Mouse (Mus musculus): ENCODE results near the gene Hecw2. TPM values are rescaled to one million over a fixed set of nuclear protein-coding genes. Genes with fewer than 3 reads are reported as not detected.

The Hecw2 gene
- polyA plus RNA-seq, 1 experiment from 2014 or later, result 5.5 TPM

GRCm38 (mm10) chr1:53774571-53774970 lies 420.4 kb downstream of the Hecw2 start:
- Histone ChIP-seq H3K36me3 (ENCODE audit: control insufficient read depth, insufficient read depth, low read length) (no peaks in the 10 kb centered on the region), H3K4me2 (ENCODE audit: low read depth) (no peak overlapping the region), H3K27me3 (ENCODE audit: control insufficient read depth, insufficient read depth, low read length) (no peaks in the 10 kb centered on the region), H3K27ac (ENCODE audit: low read depth, low read length) (no peak overlapping the region), H3K4me1 (ENCODE audit: control insufficient read depth, insufficient read depth, low read length) (no peaks in the 10 kb centered on the region), H3K4me3 (ENCODE audit: low read depth, low read length) (no peak overlapping the region), H3K9me3 (ENCODE audit: control insufficient read depth, low read length) (no peaks in the 10 kb centered on the region), H3K9ac (ENCODE audit: low read length) (no peak overlapping the region)
- ATAC-seq (ENCODE audit: insufficient read depth, low FRiP score, low TSS enrichment) (no peak), DNase-seq (ENCODE audit: low spot score) (no peak)
- 92% methylated on average over 3 of the region's 3 CpGs for WGBS

DNA sequence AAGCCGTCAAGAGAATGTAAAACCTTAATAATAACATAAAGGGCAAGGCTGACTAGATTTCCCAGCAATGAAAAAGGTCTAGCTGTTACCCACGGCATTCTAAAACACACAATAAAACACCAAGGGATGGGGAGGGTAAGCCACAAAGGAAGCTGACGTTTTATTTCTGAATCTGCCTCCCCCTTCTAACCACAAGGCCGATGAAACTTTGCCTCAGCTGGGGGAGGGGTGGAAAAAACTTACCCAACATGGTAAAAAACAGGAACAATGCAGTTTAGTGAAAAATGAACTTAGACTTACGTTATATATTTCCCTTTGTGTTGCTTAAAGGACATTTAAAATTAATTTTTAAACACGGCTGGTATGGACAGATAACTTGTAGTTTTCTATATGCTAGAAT lies 421.0 kb downstream of the Hecw2 start:
- Histone ChIP-seq H3K4me2 (ENCODE audit: low read depth) (no peak overlapping the region), H3K36me3 (ENCODE audit: control insufficient read depth, insufficient read depth, low read length) (no peaks in the 10 kb centered on the region), H3K27me3 (ENCODE audit: control insufficient read depth, insufficient read depth, low read length) (no peaks in the 10 kb centered on the region), H3K9me3 (ENCODE audit: control insufficient read depth, low read length) (no peaks in the 10 kb centered on the region), H3K4me3 (ENCODE audit: low read depth, low read length) (no peak overlapping the region), H3K4me1 (ENCODE audit: control insufficient read depth, insufficient read depth, low read length) (no peaks in the 10 kb centered on the region), H3K27ac (ENCODE audit: low read depth, low read length) (no peak overlapping the region), H3K9ac (ENCODE audit: low read length) (no peak overlapping the region)
- ATAC-seq (ENCODE audit: insufficient read depth, low FRiP score, low TSS enrichment) (no peak), DNase-seq (ENCODE audit: low spot score) (no peak)
- WGBS, result 68% methylated on average over 6 of the region's 6 CpGs

DNA sequence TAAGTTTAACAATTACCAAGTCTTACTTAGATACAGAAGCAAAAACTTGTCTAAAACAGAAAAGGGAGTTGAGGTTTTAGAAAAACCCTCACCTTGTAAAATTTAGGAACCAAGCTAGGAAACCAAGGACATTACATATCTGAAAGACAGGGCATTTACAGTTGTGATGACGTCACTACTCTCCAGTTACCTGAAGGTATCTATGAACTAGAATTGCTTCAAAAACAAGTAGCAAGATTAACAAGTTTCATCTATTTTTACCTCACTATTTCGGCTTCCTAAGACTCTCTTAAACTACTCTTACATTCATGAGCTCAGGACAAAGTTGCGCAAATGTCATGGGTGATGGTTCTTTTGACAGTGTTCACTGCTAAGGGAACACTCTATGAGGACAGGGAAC lies 422.0 kb downstream of the Hecw2 start:
- ATAC-seq (ENCODE audit: insufficient read depth, low FRiP score, low TSS enrichment) (no peak), DNase-seq (ENCODE audit: low spot score) (no peak)
- WGBS, result 96% methylated on average over 3 of the region's 3 CpGs
- H3K9ac ChIP-seq (ENCODE audit: low read length), result no peak overlapping the region
- no peak overlapping the region for H3K4me2 ChIP-seq (ENCODE audit: low read depth)
- no peaks in the 10 kb centered on the region for H3K9me3 ChIP-seq (ENCODE audit: control insufficient read depth, low read length)
- H3K4me1 ChIP-seq (ENCODE audit: control insufficient read depth, insufficient read depth, low read length), result no peaks in the 10 kb centered on the region
- no peaks in the 10 kb centered on the region for H3K36me3 ChIP-seq (ENCODE audit: control insufficient read depth, insufficient read depth, low read length)
- H3K27ac ChIP-seq (ENCODE audit: low read depth, low read length), result no peak overlapping the region
- no peak overlapping the region for H3K4me3 ChIP-seq (ENCODE audit: low read depth, low read length)
- H3K27me3 ChIP-seq (ENCODE audit: control insufficient read depth, insufficient read depth, low read length), result no peaks in the 10 kb centered on the region

DNA sequence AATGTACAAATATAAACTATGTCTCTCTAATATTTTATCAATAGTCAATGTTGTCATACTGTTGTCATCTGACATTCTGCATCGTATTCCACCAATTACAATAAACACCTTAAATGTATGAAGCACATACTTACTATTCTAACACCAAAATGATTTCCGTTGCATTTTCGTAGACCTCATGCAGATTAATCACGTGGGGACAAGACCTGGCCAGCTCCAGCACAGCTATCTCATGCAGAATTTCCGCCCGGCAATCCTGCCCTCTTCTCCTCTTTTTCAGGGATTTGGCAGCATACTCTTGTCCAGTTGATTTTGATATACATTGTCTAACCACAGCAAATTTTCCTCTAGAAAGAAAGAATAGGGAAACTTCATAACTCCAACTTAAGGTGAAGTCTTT lies 423.5 kb downstream of the Hecw2 start:
- H3K4me3 ChIP-seq (ENCODE audit: low read depth, low read length), result no peak overlapping the region
- no peak overlapping the region for H3K27ac ChIP-seq (ENCODE audit: low read depth, low read length)
- DNase-seq (ENCODE audit: low spot score) (no peak), ATAC-seq (ENCODE audit: insufficient read depth, low FRiP score, low TSS enrichment) (no peak)
- no peaks in the 10 kb centered on the region for H3K4me1 ChIP-seq (ENCODE audit: control insufficient read depth, insufficient read depth, low read length)
- H3K4me2 ChIP-seq (ENCODE audit: low read depth), result no peak overlapping the region
- WGBS, result 92% methylated on average over 6 of the region's 6 CpGs
- no peak overlapping the region for H3K9ac ChIP-seq (ENCODE audit: low read length)
- H3K36me3 ChIP-seq (ENCODE audit: control insufficient read depth, insufficient read depth, low read length), result no peaks in the 10 kb centered on the region
- no peaks in the 10 kb centered on the region for H3K27me3 ChIP-seq (ENCODE audit: control insufficient read depth, insufficient read depth, low read length)
- H3K9me3 ChIP-seq (ENCODE audit: control insufficient read depth, low read length), result no peaks in the 10 kb centered on the region

- Histone ChIP-seq H3K9me3 (ENCODE audit: control insufficient read depth, low read length) (no peaks in the 10 kb centered on the region), H3K9ac (ENCODE audit: low read length) (no peak overlapping the region), H3K4me3 (ENCODE audit: low read depth, low read length) (no peak overlapping the region), H3K4me2 (ENCODE audit: low read depth) (no peak overlapping the region), H3K36me3 (ENCODE audit: control insufficient read depth, insufficient read depth, low read length) (no peaks in the 10 kb centered on the region), H3K27me3 (ENCODE audit: control insufficient read depth, insufficient read depth, low read length) (no peaks in the 10 kb centered on the region), H3K27ac (ENCODE audit: low read depth, low read length) (no peak overlapping the region), H3K4me1 (ENCODE audit: control insufficient read depth, insufficient read depth, low read length) (no peaks in the 10 kb centered on the region)
- ATAC-seq (ENCODE audit: insufficient read depth, low FRiP score, low TSS enrichment) (no peak), DNase-seq (ENCODE audit: low spot score) (no peak)
- 91% methylated on average over 2 of the region's 2 CpGs for WGBS
These were observed 428.9 kb downstream of the Hecw2 start for GRCm38 (mm10) chr1:53766112-53766511.

DNA sequence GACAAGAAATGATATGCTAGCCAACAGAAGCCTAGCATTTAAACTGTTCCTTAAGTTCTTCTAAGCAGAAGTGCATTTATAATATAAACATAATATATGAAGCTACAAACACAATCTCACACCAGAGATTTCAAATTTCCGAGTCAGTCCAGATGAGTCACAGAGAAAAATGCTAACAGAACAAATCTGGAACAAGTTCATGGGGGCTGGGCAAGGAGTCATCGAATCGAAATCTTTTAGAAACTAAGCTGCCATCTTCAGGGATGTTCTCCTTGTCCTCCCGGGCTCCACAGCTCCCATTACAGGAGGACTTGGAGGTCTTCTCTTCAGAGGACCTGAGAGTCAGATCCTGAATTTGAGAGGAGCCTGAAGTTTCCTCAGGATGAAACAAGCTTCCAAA lies 437.7 kb downstream of the Hecw2 start:
- Histone ChIP-seq H3K9me3 (ENCODE audit: control insufficient read depth, low read length) (no peaks in the 10 kb centered on the region), H3K36me3 (ENCODE audit: control insufficient read depth, insufficient read depth, low read length) (no peaks in the 10 kb centered on the region), H3K9ac (ENCODE audit: low read length) (no peak overlapping the region), H3K4me1 (ENCODE audit: control insufficient read depth, insufficient read depth, low read length) (no peaks in the 10 kb centered on the region), H3K4me2 (ENCODE audit: low read depth) (no peak overlapping the region), H3K27me3 (ENCODE audit: control insufficient read depth, insufficient read depth, low read length) (no peaks in the 10 kb centered on the region), H3K4me3 (ENCODE audit: low read depth, low read length) (no peak overlapping the region), H3K27ac (ENCODE audit: low read depth, low read length) (no peak overlapping the region)
- WGBS, result 92% methylated on average over 4 of the region's 4 CpGs
- DNase-seq (ENCODE audit: low spot score), result no peak
- no peak for ATAC-seq (ENCODE audit: insufficient read depth, low FRiP score, low TSS enrichment)

Small RNA genes lying within 50 kb of the gene (microRNA-seq; reads per million reads assigned to microRNA genes)
- gene Mir7681, result not detected

Other genes with a start within 250 kb of the Hecw2 start
- 0.24 and 0.46 TPM in 2 replicates for gene Ccdc150, start 55.5 kb upstream of the Hecw2 start, polyA plus RNA-seq (2014; fragmentation: Nextera tagmentation; extraction: Ambion mirVana)
- 32.2 and 32.5 TPM in 2 replicates for gene Gtf3c3, start 243.8 kb upstream of the Hecw2 start, polyA plus RNA-seq (2014; fragmentation: Nextera tagmentation; extraction: Ambion mirVana)